ENCODE assay signal across 8 mouse cellular contexts in the genomic region with DNA sequence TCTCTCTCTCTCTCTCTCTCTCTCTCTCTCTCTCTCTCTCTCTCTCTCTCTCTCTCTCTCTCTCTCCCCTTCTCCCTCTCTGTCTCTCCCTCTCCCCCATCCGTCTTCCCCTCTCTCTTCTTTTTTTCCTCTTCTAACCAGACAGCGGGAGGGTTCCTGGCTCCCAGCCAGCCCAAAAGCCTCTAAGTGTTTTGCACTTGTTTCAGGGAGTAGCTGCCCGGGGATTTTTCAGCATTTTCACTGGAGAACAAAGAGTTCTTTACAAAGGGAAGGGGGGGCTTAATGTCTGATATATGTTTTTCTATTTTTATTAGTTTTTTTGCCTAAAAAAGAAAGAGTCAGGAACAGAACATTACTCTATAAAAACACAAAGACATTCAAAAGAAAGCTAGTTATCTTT.
A peak's percentile ranks its signal among the peaks of the same experiment; 100 is the strongest.
DNase-seq lines count a peak whose midpoint lies in the region; ATAC-seq lines count a peak whose summit lies in the region.

No protein-coding gene starts in this region.

- no peak for ATAC-seq in frontal cortex, adult (ENCODE audit: low TSS enrichment)
- 0 out of 2 replicates have a peak, but pooled peaks have one; percentile 38 for ATAC-seq in intestine, embryonic 16.5 days

- H3K4me2 ChIP-seq in intestine, embryonic 16.5 days (ENCODE audit: low read depth, low read length): peak overlapping the region; percentile 51

- peak; percentile 69 to 76 for DNase-seq in frontal cortex, postnatal 10 days (ENCODE audit: low spot score in 2 of 2)
- DNase-seq in cerebellum, postnatal 25 days: peak; percentile 81 to 91
- DNase-seq in gastrocnemius, postnatal 25 days: peak; percentile 66
- DNase-seq in lung, adult 18-20 months: peak; percentile 65 to 73
- peak; percentile 81 for DNase-seq in ovary, adult 18-20 months (ENCODE audit: low spot score)
- DNase-seq in T-cell, adult 2 months (ENCODE audit: low spot score): no peak

- H3K36me3 ChIP-seq in intestine, embryonic 16.5 days (ENCODE audit: control insufficient read depth, insufficient read depth, low read length): no peaks in the 10 kb centered on the region

- peaks cover 9% of the 10 kb centered on the region; the same call in 1 of the 2 replicates for H3K4me1 ChIP-seq in intestine, embryonic 16.5 days (ENCODE audit: control insufficient read depth, insufficient read depth, low read length)

- H3K27ac ChIP-seq in intestine, embryonic 16.5 days (ENCODE audit: low read length): no peak overlapping the region

- no peak overlapping the region for H3K9ac ChIP-seq in intestine, embryonic 16.5 days (ENCODE audit: low read depth, low read length)

- no peaks in the 10 kb centered on the region for H3K27me3 ChIP-seq in intestine, embryonic 16.5 days (replicated peaks; ENCODE audit: control insufficient read depth, insufficient read depth, low read length)

- no peak overlapping the region for H3K4me3 ChIP-seq in intestine, embryonic 16.5 days (ENCODE audit: low read length)

- WGBS in intestine, embryonic 16.5 days: 7% methylated on average over 3 of the region's 3 CpGs

- H3K9me3 ChIP-seq in intestine, embryonic 16.5 days (ENCODE audit: control insufficient read depth, low read length): no peaks in the 10 kb centered on the region
